ENCODE assay signal across 8 mouse cellular contexts in genomic region chr11:17082953-17083352, GRCm38 (mm10). TPM values are rescaled to one million over a fixed set of nuclear protein-coding genes. Genes with fewer than 3 reads are reported as not detected.
DNase-seq lines count a peak whose midpoint lies in the region; ATAC-seq and TF ChIP-seq lines count a peak whose summit lies in the region.
"Had no signal": no experiment of that assay in that cellular context is flagged by ENCODE, and none has a peak within 500 bp of the region (broad histone marks: within the 10 kb centered on the region; RNA-seq: fewer than 3 reads in every experiment).

No protein-coding gene starts in this region.

- no peak overlapping the region for H3K4me2 ChIP-seq in kidney, postnatal 0 days (ENCODE audit: low read length)
- H3K4me2 ChIP-seq in midbrain, embryonic 14.5 days (ENCODE audit: low read length) = no peak overlapping the region

- H3K27ac ChIP-seq in MEL (ENCODE audit: control insufficient read depth, low read depth, low read length) = no peak overlapping the region
- no peak overlapping the region for H3K27ac ChIP-seq in kidney, postnatal 0 days
- no peak overlapping the region for H3K27ac ChIP-seq in midbrain, embryonic 14.5 days (replicated peaks; ENCODE audit: low read depth, low read length)

- 30% methylated on average over 2 of the region's 2 CpGs for WGBS in kidney, postnatal 0 days
- WGBS in midbrain, embryonic 14.5 days = 56% methylated on average over 2 of the region's 2 CpGs

- no peak overlapping the region for H3K9ac ChIP-seq in MEL (ENCODE audit: control insufficient read depth, low read depth, low read length, poor library complexity, severe bottlenecking)
- H3K9ac ChIP-seq in kidney, postnatal 0 days (ENCODE audit: low read depth, low read length) = no peak overlapping the region
- no peak overlapping the region for H3K9ac ChIP-seq in midbrain, embryonic 14.5 days (replicated peaks; ENCODE audit: low read length)

- H3K36me3 ChIP-seq in MEL (ENCODE audit: control insufficient read depth in 1 of 2, insufficient read depth in 2 of 2, low read length in 2 of 2) = no peaks in the 10 kb centered on the region
- no peaks in the 10 kb centered on the region for H3K36me3 ChIP-seq in kidney, postnatal 0 days (ENCODE audit: insufficient read depth, low read length)
- peaks cover 6% of the 10 kb centered on the region for H3K36me3 ChIP-seq in midbrain, embryonic 14.5 days (ENCODE audit: control insufficient read depth, insufficient read depth, low read length)

- peak; percentile 73 for TF ChIP-seq RAD21 in MEL (IDR thresholded peaks at IDR 0.05; ENCODE audit: low read depth, low read length)

- peak; percentile 29 to 59 (median 36); a peak in 5 of 6 replicates for TF ChIP-seq CTCF in MEL (IDR thresholded peaks at IDR 0.05 in 2 of 3, conservative IDR thresholded peaks at IDR 0.05 in 1 of 3; ENCODE audit: control insufficient read depth in 1 of 3, insufficient read depth in 1 of 3, low read depth in 2 of 3, low read length in 3 of 3, poor library complexity in 1 of 3, severe bottlenecking in 1 of 3)
- TF ChIP-seq CTCF in brain, embryonic 14.5 days (IDR thresholded peaks at IDR 0.05; ENCODE audit: borderline replicate concordance, extremely low read depth, insufficient read depth, insufficient read length) = peak; percentile 56; the same call in 1 of the 2 replicates
- peak; percentile 87 for TF ChIP-seq CTCF in kidney, postnatal 0 days (IDR thresholded peaks at IDR 0.05; ENCODE audit: low read depth)

- no peak for TF ChIP-seq EP300 in MEL (IDR thresholded peaks at IDR 0.05; ENCODE audit: low read depth in 1 of 2, low read length in 2 of 2)

- TF ChIP-seq POLR2A in MEL (IDR thresholded peaks at IDR 0.05; ENCODE audit: control insufficient read depth in 1 of 2, insufficient read depth in 1 of 2, low read depth in 1 of 2, low read length in 2 of 2, poor library complexity in 1 of 2) = no peak
- TF ChIP-seq POLR2A in brain, embryonic 14.5 days (IDR thresholded peaks at IDR 0.05; ENCODE audit: borderline replicate concordance, extremely low read depth, insufficient read depth, insufficient read length, poor library complexity, severe bottlenecking) = no peak

- no peaks in the 10 kb centered on the region for H3K79me2 ChIP-seq in MEL (ENCODE audit: control insufficient read depth, insufficient read depth, low read length, poor library complexity)

- peak; percentile 25 for DNase-seq in layer of hippocampus, adult 9-11 months
- DNase-seq in layer of hippocampus, adult 9-10 months (ENCODE audit: low spot score) = no peak
- peak; percentile 53 for DNase-seq in MEL (ENCODE audit: low read depth, low spot score)
- peak; percentile 63 for DNase-seq in brain, embryonic 14.5 days (ENCODE audit: low read depth)
- DNase-seq in kidney, postnatal 0 days (ENCODE audit: low spot score) = peak; percentile 84
- peak; percentile 52 for DNase-seq in midbrain, embryonic 14.5 days
- DNase-seq in urinary bladder, postnatal 25 days (ENCODE audit: low spot score) = no peak

- peaks cover 7 to 8% of the 10 kb centered on the region in 2 experiments; a peak in 3 of 4 replicates for H3K27me3 ChIP-seq in MEL (ENCODE audit: control insufficient read depth in 1 of 2, insufficient read depth in 2 of 2, low read length in 2 of 2)
- no peaks in the 10 kb centered on the region for H3K27me3 ChIP-seq in kidney, postnatal 0 days (ENCODE audit: insufficient read depth, low read length)
- H3K27me3 ChIP-seq in midbrain, embryonic 14.5 days (ENCODE audit: control insufficient read depth, insufficient read depth, low read length) = no peaks in the 10 kb centered on the region

- 0 out of 2 replicates have a peak, but pooled peaks have one; percentile 40 for ATAC-seq in kidney, postnatal 0 days (replicated peaks; ENCODE audit: low FRiP score, low read depth)
- no peak; the same call in 1 of the 2 replicates for ATAC-seq in midbrain, embryonic 14.5 days (ENCODE audit: low FRiP score, low TSS enrichment)

- H3K9me3 ChIP-seq in MEL (replicated peaks; ENCODE audit: insufficient read depth, low read length) = no peaks in the 10 kb centered on the region
- no peaks in the 10 kb centered on the region for H3K9me3 ChIP-seq in kidney, postnatal 0 days (replicated peaks; ENCODE audit: low read length)
- no peaks in the 10 kb centered on the region for H3K9me3 ChIP-seq in midbrain, embryonic 14.5 days (ENCODE audit: control insufficient read depth, low read length)

- no peak overlapping the region for H3K4me3 ChIP-seq in MEL (ENCODE audit: control insufficient read depth in 1 of 2, insufficient read depth in 1 of 2, low read depth in 2 of 2, low read length in 2 of 2)
- H3K4me3 ChIP-seq in kidney, postnatal 0 days (replicated peaks; ENCODE audit: low read depth, low read length) = no peak overlapping the region
- H3K4me3 ChIP-seq in midbrain, embryonic 14.5 days (replicated peaks; ENCODE audit: low read depth, low read length) = no peak overlapping the region
- H3K4me3 ChIP-seq: erythroblast, embryonic 14.5 days had no signal

- H3K4me1 ChIP-seq in MEL (ENCODE audit: control insufficient read depth in 1 of 2, insufficient read depth in 2 of 2, low read length in 2 of 2) = no peaks in the 10 kb centered on the region
- no peaks in the 10 kb centered on the region for H3K4me1 ChIP-seq in kidney, postnatal 0 days (replicated peaks; ENCODE audit: insufficient read depth, low read length)
- H3K4me1 ChIP-seq in midbrain, embryonic 14.5 days (ENCODE audit: control insufficient read depth, insufficient read depth, low read length) = no peaks in the 10 kb centered on the region

TF ChIP-seq in MEL, 35 proteins besides CTCF, POLR2A, EP300 and RAD21:
- TF ChIP-seq TCF12 (IDR thresholded peaks at IDR 0.05; ENCODE audit: low read depth, low read length) (no peak), CHD2 (IDR thresholded peaks at IDR 0.05; ENCODE audit: low read length) (no peak), NRF1 (IDR thresholded peaks at IDR 0.05; ENCODE audit: insufficient read depth, low read depth, low read length, poor library complexity, severe bottlenecking) (no peak), SMC3 (IDR thresholded peaks at IDR 0.05; ENCODE audit: low read depth, low read length) (peak; percentile 65), E2F4 (IDR thresholded peaks at IDR 0.05; ENCODE audit: borderline replicate concordance, low read depth, low read length) (no peak), MXI1 (IDR thresholded peaks at IDR 0.05; ENCODE audit: low read depth, low read length) (no peak), ETS1 (IDR thresholded peaks at IDR 0.05; ENCODE audit: low read depth, low read length) (no peak)
TF ChIP-seq in MEL: peak in this region for 1.

RNA-seq across cellular contexts. Expression of gene Plek, which starts 30.8 kb away (rescaled TPM):
- 51.5 and 98.6 TPM in 2 replicates for total RNA-seq in MEL (2012; rRNA removed)
- polyA plus RNA-seq in MEL (2012; ENCODE audit: insufficient read depth in 1 of 2, insufficient read length in 2 of 2, low read depth in 1 of 2, low replicate concordance in 2 of 2, missing spikeins in 1 of 2) = 100 to 1,000 TPM in 1 of 2 experiments, 10 to 100 TPM in 1; 76.7 to 357 TPM
- 2.9 and 3.3 TPM in 2 replicates for polyA plus RNA-seq in brain, embryonic 14.5 days (2012; rRNA removed)
- 1.2 and 1.4 TPM in 2 replicates for polyA plus RNA-seq in kidney, postnatal 0 days (2015; fragmentation: Nextera tagmentation; extraction: Ambion mirVana)
- 2.8 and 5.8 TPM in 2 replicates for polyA plus RNA-seq in midbrain, embryonic 14.5 days (2014; fragmentation: Nextera tagmentation; extraction: Ambion mirVana)

RNA-seq across cellular contexts. Expression of gene Cnrip1, which starts 31.6 kb away (rescaled TPM):
- total RNA-seq in MEL (2012; rRNA removed) = not detected in 2 replicates
- polyA plus RNA-seq in MEL (2012; ENCODE audit: insufficient read depth in 1 of 2, insufficient read length in 2 of 2, low read depth in 1 of 2, low replicate concordance in 2 of 2, missing spikeins in 1 of 2) = not detected
- polyA plus RNA-seq in brain, embryonic 14.5 days (2012; rRNA removed) = 104 and 132 TPM in 2 replicates
- 26.7 and 27.1 TPM in 2 replicates for polyA plus RNA-seq in kidney, postnatal 0 days (2015; fragmentation: Nextera tagmentation; extraction: Ambion mirVana)
- 131 and 161 TPM in 2 replicates for polyA plus RNA-seq in midbrain, embryonic 14.5 days (2014; fragmentation: Nextera tagmentation; extraction: Ambion mirVana)
- polyA plus RNA-seq: erythroblast, embryonic 14.5 days had no signal

Comparison
In these comparisons a context has a peak if more than half of its experiments do, and no peak if none do; other contexts are left out.
1. DNase-seq: peak in layer of hippocampus, adult 9-11 months (single experiment), MEL (single experiment), brain, embryonic 14.5 days (single experiment), kidney, postnatal 0 days (single experiment) and midbrain, embryonic 14.5 days (single experiment); none in layer of hippocampus, adult 9-10 months (single experiment) and urinary bladder, postnatal 25 days (single experiment).
2. CTCF ChIP-seq: peak in every context shown above with its lines; median percentile 87 in kidney, postnatal 0 days; 56 in brain, embryonic 14.5 days; 36 in MEL.
3. RNA of gene Plek, which starts 30.8 kb away (polyA plus RNA-seq): 76.7 to 357 TPM in MEL; 2.8 to 5.8 TPM in midbrain, embryonic 14.5 days, 2.9 to 3.3 TPM in brain, embryonic 14.5 days and 1.2 to 1.4 TPM in kidney, postnatal 0 days; every median in the first group is over 10 times any median in the second.
4. RNA of gene Cnrip1, which starts 31.6 kb away (polyA plus RNA-seq): 131 to 161 TPM in midbrain, embryonic 14.5 days, 104 to 132 TPM in brain, embryonic 14.5 days and 26.7 to 27.1 TPM in kidney, postnatal 0 days; not detected in MEL; every median in the first group is over 10 times any median in the second.